Mouse (Mus musculus) forebrain, embryonic 15.5 days (tissue): ENCODE results near the gene App. TPM values are rescaled to one million over a fixed set of nuclear protein-coding genes. Genes with fewer than 3 reads are reported as not detected.
A peak's percentile ranks its signal among the peaks of the same experiment; 100 is the strongest.

ENCODE experiments used
- ATAC-seq: fragments of 200-750 bp; cut with Nextera tagmentation; replicated peaks from 2 replicates; pipeline ENCODE4 v1.8.0; 2017; ENCODE audit warnings: mild to moderate bottlenecking, moderate TSS enrichment, moderate library complexity
- H3K27ac ChIP-seq: fragments of 300-500 bp; sonication (generic); replicated peaks from 2 replicates; pipeline ENCODE4 v1.5.1; 2015; ENCODE audit warnings: mild to moderate bottlenecking, inconsistent platforms
- H3K27me3 ChIP-seq: fragments of 300-500 bp; sonication (generic); 2 replicates; pipeline ENCODE4 v1.6.1; 2015; ENCODE audit warnings: inconsistent platforms
- H3K36me3 ChIP-seq: fragments of 300-500 bp; sonication (generic); 2 replicates; pipeline ENCODE4 v1.6.1; 2015; ENCODE audit warnings: mild to moderate bottlenecking, inconsistent platforms
- H3K4me1 ChIP-seq: fragments of 300-500 bp; sonication (generic); 2 replicates; pipeline ENCODE4 v1.6.1; 2015; ENCODE audit warnings: inconsistent platforms
- H3K4me2 ChIP-seq: fragments of 300-500 bp; sonication (generic); replicated peaks from 2 replicates; pipeline ENCODE4 v1.6.1; 2015; ENCODE audit warnings: mild to moderate bottlenecking, inconsistent platforms
- H3K4me3 ChIP-seq: fragments of 300-500 bp; sonication (generic); 2 replicates; pipeline ENCODE4 v1.5.1; 2015; ENCODE audit warnings: mild to moderate bottlenecking, inconsistent platforms
- H3K9ac ChIP-seq: fragments of 300-500 bp; sonication (generic); replicated peaks from 2 replicates; pipeline ENCODE4 v1.6.1; 2015; ENCODE audit warnings: mild to moderate bottlenecking, inconsistent platforms
- H3K9me3 ChIP-seq: fragments of 300-500 bp; sonication (generic); 2 replicates; pipeline ENCODE4 v1.6.1; 2016; ENCODE audit warnings: inconsistent platforms
- WGBS: fragments of 180-500 bp; shearing (Covaris S2); methylation state at CpG from one replicate; pipeline ENCODE4 v1.1.7; 2015; ENCODE audit warnings: mixed read lengths; 5-methylcytosine and 5-hydroxymethylcytosine counted together
- polyA plus RNA-seq: library from polyadenylated mRNA; unstranded; fragments of >200 nt; fragmentation: Nextera tagmentation; extraction: Ambion mirVana; gene quantifications from 2 replicates; pipeline ENCODE4 v1.2.1, GENCODE M21; 2015

The App gene
- polyA plus RNA-seq, 1 experiment from 2014 or later = 266 TPM

DNA sequence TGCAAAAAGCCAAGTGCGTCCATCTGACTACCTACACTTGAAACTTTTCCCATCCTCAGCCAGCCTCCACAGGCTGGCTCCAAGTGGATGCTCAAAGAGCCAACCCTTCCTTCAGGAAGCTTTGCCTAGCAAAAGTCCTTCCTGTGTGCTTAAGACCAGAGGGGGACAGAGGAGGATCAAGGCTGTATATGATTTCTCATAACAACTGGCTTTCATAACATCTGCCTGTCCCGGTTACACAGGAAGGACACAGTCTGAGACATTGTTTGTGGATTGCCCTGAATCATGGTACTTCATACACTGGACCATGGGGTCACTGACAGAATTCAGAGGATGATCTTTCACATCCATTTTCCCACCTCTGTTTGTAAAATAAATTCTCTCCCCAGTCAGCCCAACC, 61.3 kb downstream of the App start:
- Histone ChIP-seq H3K9ac (no peak overlapping the region), H3K4me2 (no peak overlapping the region), H3K9me3 (no peaks in the 10 kb centered on the region), H3K4me1 (peaks cover 41% of the 10 kb centered on the region), H3K4me3 (no peak overlapping the region), H3K27ac (no peak overlapping the region; the same call in 1 of the 2 replicates), H3K36me3 (no peaks in the 10 kb centered on the region), H3K27me3 (no peaks in the 10 kb centered on the region)
- 82% methylated on average over 2 of the region's 2 CpGs for WGBS
- ATAC-seq = no peak

DNA sequence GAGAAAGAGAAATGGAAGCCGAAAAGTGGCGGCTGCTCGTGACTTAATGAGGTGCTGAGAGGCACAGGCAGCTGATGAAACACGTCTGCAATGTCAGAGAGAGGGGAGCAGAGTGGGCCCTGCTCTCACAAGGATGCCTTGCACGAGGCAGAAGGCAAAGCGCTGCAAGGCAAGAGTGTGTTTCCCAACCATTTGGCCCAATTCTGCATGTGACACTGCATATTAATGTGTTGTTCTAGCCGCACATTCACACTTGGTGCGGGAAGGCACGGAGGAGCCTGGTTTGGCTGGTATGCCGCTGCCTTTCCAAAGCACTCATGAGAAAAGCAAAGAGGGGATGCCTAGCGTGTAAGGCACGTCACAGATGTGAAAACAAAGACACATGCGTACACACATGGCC, 63.1 kb downstream of the App start:
- no peak overlapping the region for H3K4me3 ChIP-seq
- ATAC-seq = peak; percentile 95
- no peaks in the 10 kb centered on the region for H3K36me3 ChIP-seq
- peaks cover 55% of the 10 kb centered on the region for H3K4me1 ChIP-seq
- H3K9ac ChIP-seq = 0 out of 2 replicates have a peak overlapping the region, but pooled peaks have one; percentile 21
- 24% methylated on average over 13 of the region's 13 CpGs for WGBS
- no peaks in the 10 kb centered on the region for H3K27me3 ChIP-seq
- H3K9me3 ChIP-seq = no peaks in the 10 kb centered on the region
- H3K4me2 ChIP-seq = peak overlapping the region; percentile 30
- peak overlapping the region; percentile 81 for H3K27ac ChIP-seq

DNA sequence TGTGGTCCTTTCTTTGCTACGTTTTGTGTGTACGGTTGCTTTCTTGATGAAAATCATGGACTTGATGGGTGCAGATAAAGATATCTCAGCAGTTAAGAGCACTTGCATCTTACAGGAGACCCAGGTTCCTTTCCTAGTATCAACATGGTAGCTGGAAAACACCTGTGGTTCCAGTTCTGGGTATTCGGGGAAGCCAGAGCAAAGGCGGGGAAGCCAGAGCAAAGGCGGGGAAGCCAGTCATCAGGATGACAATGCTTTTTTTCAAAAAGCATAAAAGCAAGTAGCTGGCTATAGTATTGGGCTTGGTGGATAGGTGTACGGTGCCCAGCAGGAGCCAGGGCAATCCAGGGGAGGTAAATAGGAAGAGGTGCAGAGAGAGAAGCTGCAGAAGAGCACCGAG, 65.1 kb downstream of the App start:
- H3K4me1 ChIP-seq = peaks cover 59% of the 10 kb centered on the region

GRCm38 (mm10) chr16:85106644-85107323, 66.8 kb downstream of the App start:
- Histone ChIP-seq H3K9ac (no peak overlapping the region), H3K4me3 (no peak overlapping the region), H3K9me3 (no peaks in the 10 kb centered on the region), H3K27me3 (no peaks in the 10 kb centered on the region), H3K36me3 (peaks cover 4% of the 10 kb centered on the region; the same call in 1 of the 2 replicates), H3K27ac (peak overlapping the region; percentile 40), H3K4me1 (peaks cover 57% of the 10 kb centered on the region), H3K4me2 (no peak overlapping the region)
- 0 out of 2 replicates have a peak, but pooled peaks have one; percentile 14 for ATAC-seq
- WGBS = 38% methylated on average over 9 of the region's 9 CpGs

More for the DNA sequence above, 65.1 kb downstream of the App start:
- ATAC-seq = no peak
- H3K4me3 ChIP-seq = no peak overlapping the region
- peak overlapping the region; percentile 34; the same call in 1 of the 2 replicates for H3K27ac ChIP-seq
- WGBS = 87% methylated on average over 7 of the region's 7 CpGs
- H3K9me3 ChIP-seq = no peaks in the 10 kb centered on the region
- no peaks in the 10 kb centered on the region for H3K27me3 ChIP-seq
- no peak overlapping the region for H3K9ac ChIP-seq
- no peaks in the 10 kb centered on the region for H3K36me3 ChIP-seq
- H3K4me2 ChIP-seq = no peak overlapping the region

GRCm38 (mm10) chr16:85105603-85106002, 68.0 kb downstream of the App start:
- Histone ChIP-seq H3K9ac (no peak overlapping the region), H3K4me2 (no peak overlapping the region), H3K4me3 (no peak overlapping the region), H3K9me3 (no peaks in the 10 kb centered on the region), H3K36me3 (peaks cover 8% of the 10 kb centered on the region; the same call in 1 of the 2 replicates), H3K4me1 (peaks cover 45% of the 10 kb centered on the region), H3K27ac (no peak overlapping the region), H3K27me3 (no peaks in the 10 kb centered on the region)
- ATAC-seq = no peak
- WGBS = 79% methylated on average over 4 of the region's 4 CpGs

DNA sequence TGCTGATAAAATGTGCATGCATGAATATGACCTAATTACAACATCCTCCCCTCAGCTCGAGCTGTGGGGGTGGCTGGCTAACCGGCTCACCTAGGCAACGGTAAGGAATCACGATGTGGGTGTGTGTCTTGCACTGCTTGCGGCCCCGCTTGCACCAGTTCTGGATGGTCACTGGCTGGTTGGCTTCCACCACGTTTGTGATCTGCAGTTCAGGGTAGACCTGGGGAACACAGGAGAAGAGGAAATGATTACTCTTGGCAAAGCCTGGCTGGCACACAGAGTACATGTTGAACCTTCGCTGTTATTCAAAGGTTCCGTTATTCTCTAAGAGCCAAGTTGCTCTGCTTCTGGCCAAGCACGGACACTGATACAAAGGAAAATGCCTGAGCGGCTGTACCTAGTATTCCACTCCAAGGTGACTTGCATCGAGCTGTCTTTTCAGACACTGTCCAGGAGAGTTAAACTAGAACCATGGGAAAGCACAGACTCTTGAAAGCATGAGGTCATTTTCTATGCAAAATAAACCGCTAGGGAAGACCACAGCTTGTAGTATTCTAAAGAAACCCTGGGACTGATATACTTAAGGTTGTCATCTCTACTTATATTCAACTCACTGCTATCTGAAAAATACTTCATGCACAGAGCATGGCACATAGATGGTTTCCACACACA, 70.3 kb downstream of the App start:
- Histone ChIP-seq H3K4me2 (no peak overlapping the region), H3K27me3 (no peaks in the 10 kb centered on the region), H3K36me3 (peaks cover 8% of the 10 kb centered on the region; the same call in 1 of the 2 replicates), H3K9me3 (no peaks in the 10 kb centered on the region), H3K4me1 (peaks cover 24% of the 10 kb centered on the region), H3K9ac (no peak overlapping the region), H3K4me3 (no peak overlapping the region), H3K27ac (no peak overlapping the region)
- ATAC-seq = no peak; the same call in 1 of the 2 replicates
- 78% methylated on average over 13 of the region's 13 CpGs for WGBS

GRCm38 (mm10) chr16:85101544-85101943, 72.0 kb downstream of the App start:
- no peak overlapping the region for H3K4me2 ChIP-seq
- peaks cover 17% of the 10 kb centered on the region for H3K4me1 ChIP-seq
- no peak overlapping the region for H3K27ac ChIP-seq
- H3K9me3 ChIP-seq = no peaks in the 10 kb centered on the region
- WGBS = 84% methylated on average over 3 of the region's 3 CpGs
- H3K36me3 ChIP-seq = peaks cover 8% of the 10 kb centered on the region; the same call in 1 of the 2 replicates
- no peak overlapping the region for H3K9ac ChIP-seq
- no peak overlapping the region for H3K4me3 ChIP-seq
- ATAC-seq = no peak
- H3K27me3 ChIP-seq = no peaks in the 10 kb centered on the region

DNA sequence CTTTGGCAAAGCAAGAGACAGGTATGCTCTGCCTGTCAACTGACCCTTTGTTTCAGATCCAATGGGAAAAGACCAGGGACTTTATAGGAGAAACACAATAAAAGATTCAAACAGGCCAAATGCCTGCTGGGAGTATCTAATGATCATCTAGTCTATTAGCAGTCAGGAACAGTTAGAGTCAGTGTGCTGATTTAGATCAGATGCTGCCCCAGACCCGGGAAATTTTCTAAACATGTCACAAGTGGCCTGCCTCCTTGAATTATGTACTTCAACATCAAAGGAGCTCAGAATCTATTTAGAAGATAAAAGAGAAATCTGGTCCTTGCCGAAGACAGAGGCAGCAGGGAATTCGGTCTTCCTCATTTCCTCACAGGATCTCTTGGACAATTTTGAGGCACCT, 72.8 kb downstream of the App start:
- no peak overlapping the region for H3K27ac ChIP-seq
- 29% methylated on average over 3 of the region's 3 CpGs for WGBS
- no peaks in the 10 kb centered on the region for H3K9me3 ChIP-seq
- no peak for ATAC-seq
- H3K36me3 ChIP-seq = peaks cover 8% of the 10 kb centered on the region; the same call in 1 of the 2 replicates
- H3K9ac ChIP-seq = no peak overlapping the region
- no peak overlapping the region for H3K4me2 ChIP-seq
- H3K4me3 ChIP-seq = no peak overlapping the region
- H3K4me1 ChIP-seq = peaks cover 20% of the 10 kb centered on the region
- H3K27me3 ChIP-seq = no peaks in the 10 kb centered on the region

DNA sequence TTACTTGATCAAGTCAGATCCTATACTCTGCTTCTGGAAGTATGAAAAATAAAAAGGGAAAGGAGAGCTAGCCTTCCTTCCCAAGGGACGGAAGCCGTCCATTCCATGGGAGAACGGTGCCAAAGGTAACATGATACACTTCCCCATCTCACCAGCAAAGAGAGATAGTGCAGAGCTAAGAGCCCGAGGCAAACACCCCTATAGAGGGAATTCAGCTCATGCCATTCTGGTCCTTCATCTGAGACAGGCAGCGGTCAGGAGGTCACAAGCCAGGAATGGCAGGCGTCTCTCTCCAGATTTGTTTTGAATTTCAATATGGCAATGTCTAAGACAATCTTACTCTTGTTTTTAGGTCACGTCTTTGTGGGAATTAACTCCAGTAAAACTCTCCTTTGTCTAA, 74.1 kb downstream of the App start:
- H3K4me3 ChIP-seq = no peak overlapping the region

GRCm38 (mm10) chr16:85099044-85099443, 74.5 kb downstream of the App start:
- Histone ChIP-seq H3K4me2 (no peak overlapping the region), H3K4me3 (no peak overlapping the region), H3K9me3 (no peaks in the 10 kb centered on the region), H3K9ac (no peak overlapping the region), H3K4me1 (peaks cover 33% of the 10 kb centered on the region), H3K27ac (no peak overlapping the region), H3K36me3 (peaks cover 8% of the 10 kb centered on the region; the same call in 1 of the 2 replicates), H3K27me3 (no peaks in the 10 kb centered on the region)
- 89% methylated on average over 7 of the region's 7 CpGs for WGBS
- no peak for ATAC-seq

More for the DNA sequence above, 74.1 kb downstream of the App start:
- H3K27ac ChIP-seq = no peak overlapping the region
- H3K4me2 ChIP-seq = no peak overlapping the region
- H3K27me3 ChIP-seq = no peaks in the 10 kb centered on the region
- no peaks in the 10 kb centered on the region for H3K9me3 ChIP-seq
- ATAC-seq = no peak
- 81% methylated on average over 7 of the region's 7 CpGs for WGBS
- H3K36me3 ChIP-seq = peaks cover 8% of the 10 kb centered on the region; the same call in 1 of the 2 replicates
- peaks cover 29% of the 10 kb centered on the region for H3K4me1 ChIP-seq
- H3K9ac ChIP-seq = no peak overlapping the region

GRCm38 (mm10) chr16:85096396-85096795, 77.2 kb downstream of the App start:
- H3K4me2 ChIP-seq = no peak overlapping the region
- H3K27ac ChIP-seq = peak overlapping the region; percentile 52
- peaks cover 57% of the 10 kb centered on the region for H3K4me1 ChIP-seq
- H3K27me3 ChIP-seq = no peaks in the 10 kb centered on the region
- H3K36me3 ChIP-seq = no peaks in the 10 kb centered on the region
- no peak overlapping the region for H3K9ac ChIP-seq
- no peak overlapping the region for H3K4me3 ChIP-seq
- 23% methylated on average over 6 of the region's 6 CpGs for WGBS
- no peaks in the 10 kb centered on the region for H3K9me3 ChIP-seq
- ATAC-seq = no peak

GRCm38 (mm10) chr16:85095923-85096322, 77.6 kb downstream of the App start:
- no peak for ATAC-seq
- 91% methylated on average over 2 of the region's 2 CpGs for WGBS

More at GRCm38 (mm10) chr16:85095923-85096322, 77.6 kb downstream of the App start:
- Histone ChIP-seq H3K27ac (peak overlapping the region; percentile 52), H3K27me3 (no peaks in the 10 kb centered on the region), H3K9ac (no peak overlapping the region), H3K4me1 (peaks cover 61% of the 10 kb centered on the region), H3K9me3 (no peaks in the 10 kb centered on the region), H3K4me2 (no peak overlapping the region), H3K36me3 (no peaks in the 10 kb centered on the region), H3K4me3 (no peak overlapping the region)
